Comparison of ENCODE assay signal across 13 mouse cellular contexts in the genomic region with DNA sequence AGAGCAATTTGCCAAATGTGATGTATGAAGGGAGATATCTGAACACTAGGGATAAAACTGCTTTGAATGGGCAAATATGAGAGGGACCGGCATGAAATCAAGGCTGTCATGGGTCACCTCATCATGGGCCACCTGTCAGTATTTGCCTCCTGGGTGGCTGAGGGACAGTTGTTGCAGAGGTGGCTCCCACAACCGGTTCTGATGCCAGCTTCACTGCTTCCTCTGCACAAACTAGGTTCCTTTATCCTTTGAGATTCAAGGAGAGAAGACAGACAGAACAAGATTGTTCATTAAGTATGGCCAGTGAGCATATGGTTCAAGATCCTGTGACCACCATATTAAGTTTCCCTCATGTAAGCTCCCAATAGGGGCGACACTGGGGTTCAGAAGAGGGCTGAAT.
DNase-seq lines count a peak whose midpoint lies in the region; ATAC-seq and TF ChIP-seq lines count a peak whose summit lies in the region.
"Had no signal": no experiment of that assay in that cellular context is flagged by ENCODE, and none has a peak within 500 bp of the region (broad histone marks: within the 10 kb centered on the region; RNA-seq: fewer than 3 reads in every experiment).

No protein-coding gene starts in this region.

- peak; percentile 32 for DNase-seq in intestine, embryonic 14.5 days (ENCODE audit: low spot score)
- DNase-seq in hindbrain, embryonic 11.5 days (ENCODE audit: low spot score): no peak
- DNase-seq in left cerebral cortex, postnatal 25 days (ENCODE audit: low spot score in 2 of 2): no peak
- DNase-seq in stomach, postnatal 0 days (ENCODE audit: low spot score): no peak
- DNase-seq in left cerebral cortex, postnatal 36 days (ENCODE audit: low spot score in 2 of 2): no peak
- DNase-seq: cerebellum, postnatal 14 days; heart, postnatal 36 days; thymus, postnatal 25 days had no signal

- no peak for ATAC-seq in intestine, embryonic 14.5 days (replicated peaks; ENCODE audit: low FRiP score, low TSS enrichment, low read depth)
- ATAC-seq in intestine, embryonic 16.5 days: no peak
- peak; percentile 58 for ATAC-seq in hindbrain, embryonic 11.5 days (ENCODE audit: low FRiP score)
- ATAC-seq in limb, embryonic 15.5 days (ENCODE audit: insufficient number of reproducible peaks, low FRiP score, low TSS enrichment, low read depth): no peak
- 0 out of 2 replicates have a peak, but pooled peaks have one; percentile 13 for ATAC-seq in neural tube, embryonic 15.5 days (ENCODE audit: low FRiP score)
- no peak for ATAC-seq in stomach, postnatal 0 days (ENCODE audit: low FRiP score, low TSS enrichment)

- H3K27me3 ChIP-seq in intestine, embryonic 14.5 days (replicated peaks; ENCODE audit: control insufficient read depth, insufficient read depth, low read length): no peaks in the 10 kb centered on the region
- H3K27me3 ChIP-seq in intestine, embryonic 16.5 days (replicated peaks; ENCODE audit: control insufficient read depth, insufficient read depth, low read length): no peaks in the 10 kb centered on the region
- H3K27me3 ChIP-seq in hindbrain, embryonic 11.5 days (ENCODE audit: control insufficient read depth, insufficient read depth, low read length): no peaks in the 10 kb centered on the region
- no peaks in the 10 kb centered on the region for H3K27me3 ChIP-seq in limb, embryonic 15.5 days
- no peaks in the 10 kb centered on the region for H3K27me3 ChIP-seq in neural tube, embryonic 15.5 days (replicated peaks)
- no peaks in the 10 kb centered on the region for H3K27me3 ChIP-seq in stomach, postnatal 0 days (ENCODE audit: control insufficient read depth, insufficient read depth, low read length)

- H3K9me3 ChIP-seq in intestine, embryonic 14.5 days (ENCODE audit: control insufficient read depth, low read length): no peaks in the 10 kb centered on the region
- no peaks in the 10 kb centered on the region for H3K9me3 ChIP-seq in intestine, embryonic 16.5 days (ENCODE audit: control insufficient read depth, low read length)
- H3K9me3 ChIP-seq in hindbrain, embryonic 11.5 days (ENCODE audit: control insufficient read depth, low read length): no peaks in the 10 kb centered on the region
- no peaks in the 10 kb centered on the region for H3K9me3 ChIP-seq in limb, embryonic 15.5 days
- H3K9me3 ChIP-seq in neural tube, embryonic 15.5 days (replicated peaks): no peaks in the 10 kb centered on the region
- H3K9me3 ChIP-seq in stomach, postnatal 0 days (ENCODE audit: control insufficient read depth, low read length): no peaks in the 10 kb centered on the region

- H3K4me2 ChIP-seq in intestine, embryonic 14.5 days (ENCODE audit: low read length): no peak overlapping the region
- H3K4me2 ChIP-seq in intestine, embryonic 16.5 days (ENCODE audit: low read depth, low read length): no peak overlapping the region
- peak overlapping the region; percentile 44 for H3K4me2 ChIP-seq in hindbrain, embryonic 11.5 days (replicated peaks; ENCODE audit: low read depth, low read length)
- H3K4me2 ChIP-seq in limb, embryonic 15.5 days: no peak overlapping the region
- H3K4me2 ChIP-seq in neural tube, embryonic 15.5 days: peak overlapping the region; percentile 57
- no peak overlapping the region for H3K4me2 ChIP-seq in stomach, postnatal 0 days (replicated peaks; ENCODE audit: low read depth)

- 33% methylated on average over 3 of the region's 3 CpGs for WGBS in intestine, embryonic 14.5 days
- WGBS in intestine, embryonic 16.5 days: 35% methylated on average over 3 of the region's 3 CpGs
- WGBS in hindbrain, embryonic 11.5 days: 6% methylated on average over 3 of the region's 3 CpGs
- 26% methylated on average over 3 of the region's 3 CpGs for WGBS in limb, embryonic 15.5 days
- WGBS in neural tube, embryonic 15.5 days: 7% methylated on average over 3 of the region's 3 CpGs
- WGBS in stomach, postnatal 0 days: 39% methylated on average over 3 of the region's 3 CpGs

- no peak overlapping the region for H3K9ac ChIP-seq in intestine, embryonic 14.5 days (ENCODE audit: low read length)
- H3K9ac ChIP-seq in intestine, embryonic 16.5 days (ENCODE audit: low read depth, low read length): no peak overlapping the region
- H3K9ac ChIP-seq in hindbrain, embryonic 11.5 days (ENCODE audit: low read depth, low read length): no peak overlapping the region
- H3K9ac ChIP-seq in limb, embryonic 15.5 days: no peak overlapping the region
- H3K9ac ChIP-seq in neural tube, embryonic 15.5 days (replicated peaks): no peak overlapping the region
- no peak overlapping the region for H3K9ac ChIP-seq in stomach, postnatal 0 days (ENCODE audit: low read length)
- H3K9ac ChIP-seq: liver, embryonic 14.5 days had no signal

- H3K4me3 ChIP-seq in intestine, embryonic 14.5 days (ENCODE audit: low read depth, low read length): no peak overlapping the region
- no peak overlapping the region for H3K4me3 ChIP-seq in intestine, embryonic 16.5 days (ENCODE audit: low read length)
- H3K4me3 ChIP-seq in hindbrain, embryonic 11.5 days (ENCODE audit: low read depth, low read length): no peak overlapping the region
- no peak overlapping the region for H3K4me3 ChIP-seq in limb, embryonic 15.5 days
- peak overlapping the region; percentile 25; the same call in 1 of the 2 replicates for H3K4me3 ChIP-seq in neural tube, embryonic 15.5 days (replicated peaks)
- no peak overlapping the region for H3K4me3 ChIP-seq in stomach, postnatal 0 days (ENCODE audit: low read depth, low read length)

- peaks cover 15% of the 10 kb centered on the region for H3K4me1 ChIP-seq in intestine, embryonic 14.5 days (replicated peaks; ENCODE audit: control insufficient read depth, insufficient read depth, low read length)
- peaks cover 10% of the 10 kb centered on the region for H3K4me1 ChIP-seq in intestine, embryonic 16.5 days (ENCODE audit: control insufficient read depth, insufficient read depth, low read length)
- H3K4me1 ChIP-seq in hindbrain, embryonic 11.5 days (replicated peaks; ENCODE audit: control insufficient read depth, insufficient read depth, low read length): peaks cover 4% of the 10 kb centered on the region; the same call in 1 of the 2 replicates
- H3K4me1 ChIP-seq in limb, embryonic 15.5 days: peaks cover 35% of the 10 kb centered on the region
- peaks cover 15% of the 10 kb centered on the region for H3K4me1 ChIP-seq in neural tube, embryonic 15.5 days
- H3K4me1 ChIP-seq in stomach, postnatal 0 days (replicated peaks; ENCODE audit: control insufficient read depth, insufficient read depth): no peaks in the 10 kb centered on the region

- H3K27ac ChIP-seq in intestine, embryonic 14.5 days (ENCODE audit: low read depth): no peak overlapping the region
- H3K27ac ChIP-seq in intestine, embryonic 16.5 days (ENCODE audit: low read length): no peak overlapping the region
- no peak overlapping the region for H3K27ac ChIP-seq in hindbrain, embryonic 11.5 days (ENCODE audit: low read depth, low read length)
- peak overlapping the region; percentile 33 for H3K27ac ChIP-seq in limb, embryonic 15.5 days
- H3K27ac ChIP-seq in neural tube, embryonic 15.5 days (replicated peaks): no peak overlapping the region
- no peak overlapping the region for H3K27ac ChIP-seq in stomach, postnatal 0 days (replicated peaks)
- H3K27ac ChIP-seq: kidney, postnatal 0 days; liver, embryonic 14.5 days had no signal

- TF ChIP-seq CTCF in stomach, postnatal 0 days (IDR thresholded peaks at IDR 0.05; ENCODE audit: low read depth): no peak

- H3K36me3 ChIP-seq in intestine, embryonic 14.5 days (ENCODE audit: control insufficient read depth, insufficient read depth, low read length): no peaks in the 10 kb centered on the region
- no peaks in the 10 kb centered on the region for H3K36me3 ChIP-seq in intestine, embryonic 16.5 days (ENCODE audit: control insufficient read depth, insufficient read depth, low read length)
- H3K36me3 ChIP-seq in hindbrain, embryonic 11.5 days (ENCODE audit: control insufficient read depth, insufficient read depth, low read length): no peaks in the 10 kb centered on the region
- H3K36me3 ChIP-seq in limb, embryonic 15.5 days: no peaks in the 10 kb centered on the region
- no peaks in the 10 kb centered on the region for H3K36me3 ChIP-seq in neural tube, embryonic 15.5 days
- H3K36me3 ChIP-seq in stomach, postnatal 0 days (ENCODE audit: control insufficient read depth, insufficient read depth, low read length): no peaks in the 10 kb centered on the region

- intact Hi-C loops in left cerebral cortex, postnatal 25 days (cut with DNase I): no loop called here
- intact Hi-C loops in left cerebral cortex, postnatal 36 days (cut with DNase I): no loop called here

- TF ChIP-seq EP300 in stomach, postnatal 0 days (optimal IDR thresholded peaks at IDR 0.05): no peak

Comparison
In these comparisons a context has a peak if more than half of its experiments do, and no peak if none do; other contexts are left out.
1. ATAC-seq: peak in hindbrain, embryonic 11.5 days (single experiment) and neural tube, embryonic 15.5 days (single experiment); none in intestine, embryonic 14.5 days (single experiment), intestine, embryonic 16.5 days (single experiment), limb, embryonic 15.5 days (single experiment) and stomach, postnatal 0 days (single experiment).
2. H3K4me2 ChIP-seq: peak in hindbrain, embryonic 11.5 days (single experiment) and neural tube, embryonic 15.5 days (single experiment); none in intestine, embryonic 14.5 days (single experiment), intestine, embryonic 16.5 days (single experiment), limb, embryonic 15.5 days (single experiment) and stomach, postnatal 0 days (single experiment).